ENCODE assay signal across 13 mouse cellular contexts in genomic region chr10:25430862-25431261, GRCm38 (mm10).
DNase-seq lines count a peak whose midpoint lies in the region; ATAC-seq and TF ChIP-seq lines count a peak whose summit lies in the region.
"Had no signal": no experiment of that assay in that cellular context is flagged by ENCODE, and none has a peak within 500 bp of the region (broad histone marks: within the 10 kb centered on the region; RNA-seq: fewer than 3 reads in every experiment).

No protein-coding gene starts in this region.

- no peaks in the 10 kb centered on the region for H3K36me3 ChIP-seq in liver, postnatal 0 days (replicated peaks; ENCODE audit: insufficient read depth, low read length)
- no peaks in the 10 kb centered on the region for H3K36me3 ChIP-seq in embryonic facial prominence, embryonic 14.5 days (ENCODE audit: control insufficient read depth, insufficient read depth, low read length)
- H3K36me3 ChIP-seq in limb, embryonic 13.5 days: no peaks in the 10 kb centered on the region
- H3K36me3 ChIP-seq in stomach, embryonic 14.5 days (ENCODE audit: control insufficient read depth, insufficient read depth, low read length): no peaks in the 10 kb centered on the region

- peak; percentile 28 for DNase-seq in liver
- DNase-seq in liver, postnatal 0 days: no peak
- no peak for DNase-seq in embryonic facial prominence, embryonic 14.5 days (ENCODE audit: low spot score)
- no peak for DNase-seq in thymus, postnatal 4 days
- DNase-seq in frontal cortex, postnatal 14 days (ENCODE audit: low spot score in 2 of 2): no peak
- DNase-seq in kidney, adult 9 months: no peak
- DNase-seq: kidney, adult 18-20 months; thymus, adult 2 months had no signal

- H3K9me3 ChIP-seq in liver, postnatal 0 days (ENCODE audit: low read length): no peaks in the 10 kb centered on the region
- no peaks in the 10 kb centered on the region for H3K9me3 ChIP-seq in embryonic facial prominence, embryonic 14.5 days (ENCODE audit: control insufficient read depth, low read length)
- H3K9me3 ChIP-seq in limb, embryonic 13.5 days: no peaks in the 10 kb centered on the region
- H3K9me3 ChIP-seq in stomach, embryonic 14.5 days (ENCODE audit: control insufficient read depth, low read depth, low read length): no peaks in the 10 kb centered on the region

- no peak overlapping the region for H3K27ac ChIP-seq in liver, postnatal 0 days (ENCODE audit: low read depth)
- peak overlapping the region; percentile 65 for H3K27ac ChIP-seq in embryonic facial prominence, embryonic 14.5 days (replicated peaks; ENCODE audit: low read depth, low read length)
- H3K27ac ChIP-seq in limb, embryonic 13.5 days: peak overlapping the region; percentile 33; the same call in 1 of the 2 replicates
- H3K27ac ChIP-seq in stomach, embryonic 14.5 days (ENCODE audit: low read length): peak overlapping the region; percentile 7; the same call in 1 of the 2 replicates

- H3K27me3 ChIP-seq in liver, postnatal 0 days (ENCODE audit: insufficient read depth, low read length): no peaks in the 10 kb centered on the region
- no peaks in the 10 kb centered on the region for H3K27me3 ChIP-seq in embryonic facial prominence, embryonic 14.5 days (replicated peaks; ENCODE audit: control insufficient read depth, insufficient read depth, low read length)
- no peaks in the 10 kb centered on the region for H3K27me3 ChIP-seq in limb, embryonic 13.5 days
- no peaks in the 10 kb centered on the region for H3K27me3 ChIP-seq in stomach, embryonic 14.5 days (ENCODE audit: control insufficient read depth, insufficient read depth, low read length)
- H3K27me3 ChIP-seq: CH12.LX had no signal

- ATAC-seq in liver, postnatal 0 days: no peak
- ATAC-seq in embryonic facial prominence, embryonic 14.5 days (ENCODE audit: low read depth): 0 out of 2 replicates have a peak, but pooled peaks have one; percentile 6
- ATAC-seq in limb, embryonic 13.5 days (ENCODE audit: low FRiP score, low read depth): no peak
- no peak for ATAC-seq in stomach, embryonic 14.5 days (ENCODE audit: insufficient number of reproducible peaks, insufficient read depth, low FRiP score, low read depth)

- no peak overlapping the region for H3K9ac ChIP-seq in liver, postnatal 0 days (replicated peaks)
- H3K9ac ChIP-seq in embryonic facial prominence, embryonic 14.5 days (ENCODE audit: low read depth, low read length): peak overlapping the region; percentile 16; the same call in 1 of the 2 replicates
- H3K9ac ChIP-seq in limb, embryonic 13.5 days: no peak overlapping the region
- H3K9ac ChIP-seq in stomach, embryonic 14.5 days (replicated peaks; ENCODE audit: low read depth, low read length): no peak overlapping the region

- TF ChIP-seq EP300 in liver, postnatal 0 days (IDR thresholded peaks at IDR 0.05; ENCODE audit: low read depth): no peak

- no peak overlapping the region for H3K4me3 ChIP-seq in liver, postnatal 0 days (ENCODE audit: low read depth, low read length)
- no peak overlapping the region for H3K4me3 ChIP-seq in embryonic facial prominence, embryonic 14.5 days (ENCODE audit: low read depth, low read length)
- H3K4me3 ChIP-seq in limb, embryonic 13.5 days: no peak overlapping the region
- H3K4me3 ChIP-seq in stomach, embryonic 14.5 days (ENCODE audit: low read depth, low read length): no peak overlapping the region
- H3K4me3 ChIP-seq: erythroblast, embryonic 14.5 days; left cerebral cortex, adult 2 months had no signal

- no peak overlapping the region for H3K4me2 ChIP-seq in liver, postnatal 0 days (ENCODE audit: low read depth, low read length)
- H3K4me2 ChIP-seq in embryonic facial prominence, embryonic 14.5 days (ENCODE audit: low read depth, low read length): no peak overlapping the region
- H3K4me2 ChIP-seq in limb, embryonic 13.5 days (replicated peaks): no peak overlapping the region
- no peak overlapping the region for H3K4me2 ChIP-seq in stomach, embryonic 14.5 days (replicated peaks; ENCODE audit: low read depth, low read length)

- H3K4me1 ChIP-seq in liver, postnatal 0 days (ENCODE audit: insufficient read depth): peaks cover 37% of the 10 kb centered on the region
- peaks cover 59% of the 10 kb centered on the region for H3K4me1 ChIP-seq in embryonic facial prominence, embryonic 14.5 days (ENCODE audit: control insufficient read depth, insufficient read depth, low read length)
- H3K4me1 ChIP-seq in limb, embryonic 13.5 days: peaks cover 74% of the 10 kb centered on the region
- peaks cover 57% of the 10 kb centered on the region for H3K4me1 ChIP-seq in stomach, embryonic 14.5 days (ENCODE audit: control insufficient read depth, insufficient read depth, low read length)

- TF ChIP-seq CTCF in liver, postnatal 0 days (IDR thresholded peaks at IDR 0.05; ENCODE audit: low read depth): no peak

- WGBS in liver, postnatal 0 days (ENCODE audit: insufficient replicate concordance): 48% methylated on average over 6 of the region's 6 CpGs
- WGBS in embryonic facial prominence, embryonic 14.5 days: 32% methylated on average over 6 of the region's 6 CpGs
- WGBS in limb, embryonic 13.5 days: 39% methylated on average over 6 of the region's 6 CpGs
- WGBS in stomach, embryonic 14.5 days: 35% methylated on average over 6 of the region's 6 CpGs
